Mouse (Mus musculus): Measurements from ENCODE around the gene Wnt3. TPM values are rescaled to one million over a fixed set of nuclear protein-coding genes. Genes with fewer than 3 reads are reported as not detected.

Gene Wnt3
- total RNA-seq (2023): not detected

GRCm38 (mm10) chr11:103773387-103774227 lies at the start of gene Wnt3:
Gene Wnt3 (plus strand): TSS chr11:103774150.

GRCm38 (mm10) chr11:103749306-103750089 lies 24.5 kb upstream of the Wnt3 start, which contains the start of gene Wnt9b:
Gene Wnt9b (minus strand): TSS chr11:103749821.

Other genes starting within 250 kb of the Wnt3 start
- not detected for gene Gm884, start 153.0 kb upstream of the Wnt3 start, total RNA-seq (2023)
- gene Lyzl6, start 135.3 kb upstream of the Wnt3 start, total RNA-seq (2023): not detected
- gene Rprml, start 124.6 kb upstream of the Wnt3 start, total RNA-seq (2023): not detected
- 10 to 100 TPM; 64.4 to 69.8 TPM for gene Gosr2, start 76.3 kb upstream of the Wnt3 start, total RNA-seq (2023)
- gene Wnt9b, start 24.3 kb upstream of the Wnt3 start, total RNA-seq (2023): not detected
- gene Nsf, start 179.9 kb downstream of the Wnt3 start, total RNA-seq (2023): 100 to 1,000 TPM in 1 of 2 experiments, 10 to 100 TPM in 1; 90.9 to 118 TPM
- gene Arf2, start 192.6 kb downstream of the Wnt3 start, total RNA-seq (2023): 10 to 100 TPM; 47.4 to 64.4 TPM